Mouse (Mus musculus) heart, embryonic 16.5 days (tissue): Measurements from ENCODE around the gene Sfswap. TPM values are rescaled to one million over a fixed set of nuclear protein-coding genes. Genes with fewer than 3 reads are reported as not detected.
A peak's percentile ranks its signal among the peaks of the same experiment; 100 is the strongest.

ENCODE experiments used
- ATAC-seq: fragments of 200-750 bp; cut with Nextera tagmentation; replicated peaks from 2 replicates; pipeline ENCODE4 v1.8.0; 2017; ENCODE audit warnings: moderate number of reproducible peaks; ENCODE audit not compliant: insufficient read depth, low FRiP score; ENCODE audit errors: extremely low read depth
- H3K27ac ChIP-seq: fragments of 300-500 bp; sonication (generic); 2 replicates; pipeline ENCODE4 v1.5.1; 2014; ENCODE audit warnings: mild to moderate bottlenecking, low read length, control low read depth, moderate library complexity
- H3K27me3 ChIP-seq: fragments of 300-500 bp; sonication (generic); 2 replicates; pipeline ENCODE4 v1.6.1; 2014; ENCODE audit warnings: low read length, mixed read lengths; ENCODE audit not compliant: control insufficient read depth, insufficient read depth
- H3K36me3 ChIP-seq: fragments of 300-500 bp; sonication (generic); 2 replicates; pipeline ENCODE4 v1.6.1; 2014; ENCODE audit not compliant: control insufficient read depth, insufficient read depth
- H3K4me1 ChIP-seq: fragments of 300-500 bp; sonication (generic); 2 replicates; pipeline ENCODE4 v1.6.1; 2014; ENCODE audit warnings: low read length, mixed read lengths; ENCODE audit not compliant: control insufficient read depth, insufficient read depth
- H3K4me2 ChIP-seq: fragments of 300-500 bp; sonication (generic); 2 replicates; pipeline ENCODE4 v1.6.1; 2014; ENCODE audit warnings: low read depth, mild to moderate bottlenecking, control low read depth, low read length
- H3K4me3 ChIP-seq: fragments of 300-500 bp; sonication (generic); 2 replicates; pipeline ENCODE4 v1.5.1; 2014; ENCODE audit warnings: mild to moderate bottlenecking, control low read depth, low read length
- H3K9ac ChIP-seq: fragments of 300-500 bp; sonication (generic); 2 replicates; pipeline ENCODE4 v1.6.1; 2014; ENCODE audit warnings: low read length, control low read depth
- H3K9me3 ChIP-seq: fragments of 300-500 bp; sonication (generic); replicated peaks from 2 replicates; pipeline ENCODE4 v1.6.1; 2016; ENCODE audit warnings: low read length; ENCODE audit not compliant: control insufficient read depth
- WGBS: fragments of 180-500 bp; shearing (Covaris S2); extraction: QIAGEN DNeasy Blood & Tissue Kit; methylation state at CpG from one replicate; pipeline ENCODE4 v1.1.7; 2014; 5-methylcytosine and 5-hydroxymethylcytosine counted together
- polyA plus RNA-seq: library from polyadenylated mRNA; unstranded; fragments of >200 nt; fragmentation: Nextera tagmentation; extraction: Ambion mirVana; gene quantifications from 2 replicates; pipeline ENCODE4 v1.2.1, GENCODE M21; 2015

The Sfswap gene
- polyA plus RNA-seq, 1 experiment from 2014 or later, result 24.4 TPM

DNA sequence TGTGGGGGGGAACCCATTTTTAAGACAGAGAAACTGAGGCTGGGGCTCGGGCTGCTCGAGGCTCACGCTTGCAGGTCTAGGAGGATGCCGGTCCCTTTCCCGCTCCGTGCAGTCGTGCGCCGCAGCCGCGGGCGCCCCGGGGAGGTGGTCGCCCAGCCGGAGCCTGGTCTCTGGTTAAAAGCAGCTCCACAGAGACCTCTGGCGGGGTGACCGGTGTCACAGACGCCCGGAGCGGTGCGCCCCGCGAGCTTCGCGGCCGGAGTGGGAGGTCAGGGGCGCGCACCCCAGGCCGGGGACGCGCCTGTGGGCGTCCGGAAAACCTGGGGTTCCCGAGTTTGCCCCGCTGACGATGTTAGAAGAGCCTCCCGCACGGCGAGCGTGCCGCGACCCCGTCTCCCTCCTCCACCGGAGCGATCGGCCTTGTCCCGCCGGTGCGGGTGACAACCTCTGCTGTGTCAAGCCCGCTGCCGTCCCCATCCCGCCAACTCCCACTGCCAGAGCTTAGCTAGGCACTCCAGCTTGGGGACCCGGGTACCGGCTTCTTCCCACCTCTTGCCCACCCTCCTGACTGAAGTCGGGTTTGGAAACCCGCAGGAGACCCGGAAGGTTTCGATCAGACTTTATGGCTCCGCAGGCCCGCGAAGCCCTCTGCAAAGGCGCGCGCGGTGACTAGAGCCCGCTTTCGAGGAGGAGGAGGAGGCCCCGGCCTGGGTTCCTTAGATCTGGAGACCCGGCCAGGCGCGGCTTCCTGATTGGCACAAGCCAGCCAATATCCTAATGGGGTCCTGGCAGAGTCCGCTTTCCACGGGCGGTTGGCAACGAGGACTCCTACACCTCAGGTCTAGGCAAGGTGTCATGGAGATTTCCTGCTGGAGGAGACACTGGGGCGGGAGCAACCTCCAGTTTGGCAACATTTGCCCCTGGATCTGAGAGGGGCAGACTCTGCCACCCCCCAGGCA is 83.8 kb downstream of the Sfswap start:
- under 1% methylated on average over 76 of the region's 76 CpGs for WGBS
- H3K4me3 ChIP-seq, result peak overlapping the region; percentile 76
- H3K9ac ChIP-seq, result peak overlapping the region; percentile 70
- no peaks in the 10 kb centered on the region for H3K36me3 ChIP-seq
- ATAC-seq, result peak; percentile 6
- no peaks in the 10 kb centered on the region for H3K9me3 ChIP-seq
- peak overlapping the region; percentile 100 for H3K4me2 ChIP-seq
- peaks cover 16% of the 10 kb centered on the region for H3K4me1 ChIP-seq
- H3K27me3 ChIP-seq, result peaks cover 58% of the 10 kb centered on the region
- no peak overlapping the region for H3K27ac ChIP-seq

DNA sequence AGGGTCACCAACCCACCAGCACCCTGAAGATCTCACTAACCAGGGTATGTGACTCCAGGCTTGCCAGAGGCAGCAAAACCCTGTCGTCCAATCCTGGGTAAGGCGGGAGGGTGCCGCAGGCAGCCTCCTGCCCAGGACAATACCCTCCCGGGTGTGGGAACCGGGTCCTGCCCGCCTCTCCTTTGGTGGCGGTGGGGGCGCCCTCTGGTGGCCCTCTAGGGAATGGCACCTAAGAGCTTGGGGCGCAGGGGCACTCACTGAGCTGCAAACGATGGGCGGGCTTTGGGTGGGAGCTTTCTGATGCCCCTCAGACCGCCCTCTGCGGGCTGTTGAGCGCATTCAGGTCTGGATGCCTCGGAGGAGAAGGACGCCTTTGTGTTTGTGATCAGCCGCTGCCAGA is 85.0 kb downstream of the Sfswap start:
- H3K27me3 ChIP-seq, result peaks cover 50% of the 10 kb centered on the region
- ATAC-seq, result peak; percentile 11; the same call in 1 of the 2 replicates
- peak overlapping the region; percentile 100 for H3K4me2 ChIP-seq
- H3K9me3 ChIP-seq, result no peaks in the 10 kb centered on the region
- WGBS, result 1% methylated on average over 17 of the region's 17 CpGs
- H3K9ac ChIP-seq, result no peak overlapping the region
- H3K4me3 ChIP-seq, result peak overlapping the region; percentile 76
- no peaks in the 10 kb centered on the region for H3K36me3 ChIP-seq
- no peak overlapping the region for H3K27ac ChIP-seq
- H3K4me1 ChIP-seq, result peaks cover 16% of the 10 kb centered on the region

DNA sequence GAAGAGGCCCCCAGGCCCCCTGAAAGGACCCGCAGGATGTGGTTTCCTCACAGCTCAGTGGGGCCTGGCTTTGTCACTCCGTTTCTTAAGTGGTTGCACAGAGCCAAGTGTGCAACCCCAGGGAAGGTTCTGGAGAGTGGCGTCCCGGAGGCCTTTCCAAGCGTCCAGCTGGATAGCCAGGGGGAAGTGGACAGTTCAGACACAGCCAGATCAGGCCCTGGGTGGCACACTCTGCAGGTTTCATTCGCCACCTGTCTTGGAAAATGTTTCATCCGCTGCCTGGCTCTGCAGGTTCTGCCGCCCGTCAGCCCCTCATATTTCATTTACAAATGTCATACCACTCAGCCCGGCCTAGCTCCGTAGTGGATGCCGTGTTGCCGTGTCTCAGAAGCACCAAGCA is 85.5 kb downstream of the Sfswap start:
- no peak overlapping the region for H3K9ac ChIP-seq
- no peaks in the 10 kb centered on the region for H3K9me3 ChIP-seq
- peaks cover 16% of the 10 kb centered on the region for H3K4me1 ChIP-seq
- H3K27me3 ChIP-seq, result peaks cover 46% of the 10 kb centered on the region
- H3K27ac ChIP-seq, result no peak overlapping the region
- no peak overlapping the region; the same call in 1 of the 2 replicates for H3K4me3 ChIP-seq
- H3K36me3 ChIP-seq, result no peaks in the 10 kb centered on the region
- WGBS, result 66% methylated on average over 13 of the region's 13 CpGs
- peak overlapping the region; percentile 100 for H3K4me2 ChIP-seq
- no peak for ATAC-seq

DNA sequence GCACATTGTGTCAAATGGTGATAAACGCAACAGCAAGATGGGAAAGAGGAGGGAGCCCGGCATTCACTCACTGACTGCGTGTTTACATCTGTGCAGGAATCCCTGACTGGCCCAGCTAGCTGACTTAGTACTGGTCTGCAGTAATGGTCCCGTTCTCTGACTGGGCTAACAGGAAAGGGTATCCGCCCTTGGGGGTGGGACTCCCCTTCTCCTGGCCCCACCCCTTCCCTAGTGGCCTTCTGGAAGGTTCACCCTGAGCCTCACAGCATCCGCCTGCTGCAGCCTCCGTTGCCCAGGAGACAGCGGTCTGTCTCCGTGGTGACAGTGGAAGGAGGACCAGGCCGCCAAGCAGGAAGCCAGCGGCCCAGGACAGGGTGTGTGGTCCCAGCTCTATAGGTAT is 89.9 kb downstream of the Sfswap start:
- Histone ChIP-seq H3K27ac (no peak overlapping the region), H3K4me1 (peaks cover under 1% of the 10 kb centered on the region; the same call in 1 of the 2 replicates), H3K4me3 (no peak overlapping the region), H3K27me3 (peaks cover 15% of the 10 kb centered on the region), H3K4me2 (no peak overlapping the region), H3K9ac (no peak overlapping the region), H3K36me3 (no peaks in the 10 kb centered on the region), H3K9me3 (no peaks in the 10 kb centered on the region)
- ATAC-seq, result no peak
- WGBS, result 15% methylated on average over 11 of the region's 11 CpGs

DNA sequence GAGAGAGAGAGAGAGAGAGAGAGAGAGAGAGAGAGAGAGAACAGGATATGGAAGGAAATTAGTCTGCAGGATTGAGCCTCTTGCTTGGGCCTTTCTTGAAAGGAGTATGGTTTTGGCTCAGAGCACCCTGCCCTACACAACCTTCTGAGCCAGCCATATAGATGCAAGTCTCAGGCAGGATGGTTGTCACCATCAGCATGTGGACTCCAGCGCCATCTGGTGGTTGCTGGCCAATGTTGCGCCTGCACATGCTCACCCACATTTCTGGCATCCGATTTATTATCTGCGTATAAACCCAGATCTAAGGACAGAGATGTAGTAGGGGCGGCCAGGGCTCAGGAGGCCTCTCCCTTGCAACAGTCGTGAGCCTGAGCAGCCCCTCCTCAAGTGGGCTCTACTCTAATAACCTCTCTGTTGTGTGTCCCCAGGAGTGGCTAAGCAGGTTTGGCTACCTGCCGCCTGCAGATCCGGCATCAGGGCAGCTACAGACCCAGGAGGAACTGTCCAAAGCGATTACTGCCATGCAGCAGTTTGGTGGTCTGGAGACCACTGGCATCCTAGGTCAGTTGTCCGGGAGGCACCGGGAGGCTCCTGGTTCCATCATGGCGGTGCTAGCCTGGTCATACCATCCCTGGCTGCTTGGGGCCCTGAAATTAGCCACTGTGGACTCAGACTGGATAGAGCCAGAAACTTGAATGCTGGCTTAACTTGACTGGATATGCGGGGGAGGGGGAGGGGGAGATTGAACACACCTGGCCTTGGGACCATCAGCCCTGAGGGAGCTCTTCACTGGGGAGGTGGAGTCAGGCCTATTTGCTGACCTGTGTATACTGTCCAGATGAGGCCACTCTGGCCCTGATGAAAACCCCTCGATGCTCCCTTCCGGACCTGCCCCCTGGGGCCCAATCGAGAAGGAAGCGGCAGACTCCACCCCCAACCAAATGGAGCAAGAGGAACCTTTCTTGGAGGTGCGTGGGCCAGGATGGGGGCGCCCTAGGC is 93.4 kb downstream of the Sfswap start:
- ATAC-seq, result peak; percentile 50
- H3K9ac ChIP-seq, result no peak overlapping the region
- WGBS, result 32% methylated on average over 19 of the region's 19 CpGs

DNA sequence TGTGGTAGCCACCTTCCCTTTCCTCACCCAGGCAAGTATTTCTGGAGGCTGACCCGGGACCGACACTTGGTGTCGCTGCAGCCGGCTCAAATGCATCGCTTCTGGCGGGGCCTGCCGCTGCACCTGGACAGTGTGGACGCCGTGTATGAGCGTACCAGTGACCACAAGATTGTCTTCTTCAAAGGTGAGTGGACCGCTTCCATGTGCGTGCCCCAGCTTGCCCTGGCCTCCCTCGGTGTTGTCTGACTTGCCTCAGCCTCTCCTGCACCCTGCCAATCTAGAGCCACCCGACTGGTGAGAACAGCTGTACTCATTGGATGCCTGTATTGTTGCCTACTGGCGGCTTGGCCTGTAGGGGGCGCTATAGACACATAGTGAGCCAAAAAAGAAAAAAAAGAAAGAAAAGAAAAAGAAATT is 101.1 kb downstream of the Sfswap start:
- Histone ChIP-seq H3K9me3 (peaks cover 3% of the 10 kb centered on the region; the same call in 1 of the 2 replicates), H3K4me3 (no peak overlapping the region), H3K36me3 (no peaks in the 10 kb centered on the region), H3K27me3 (no peaks in the 10 kb centered on the region), H3K9ac (no peak overlapping the region), H3K27ac (no peak overlapping the region), H3K4me2 (no peak overlapping the region), H3K4me1 (no peaks in the 10 kb centered on the region)
- ATAC-seq, result no peak
- 39% methylated on average over 16 of the region's 16 CpGs for WGBS

More for the DNA sequence above, 93.4 kb downstream of the Sfswap start:
- no peak overlapping the region for H3K4me3 ChIP-seq
- no peak overlapping the region for H3K27ac ChIP-seq
- no peaks in the 10 kb centered on the region for H3K27me3 ChIP-seq
- no peaks in the 10 kb centered on the region for H3K4me1 ChIP-seq
- H3K36me3 ChIP-seq, result no peaks in the 10 kb centered on the region
- no peaks in the 10 kb centered on the region for H3K9me3 ChIP-seq
- no peak overlapping the region for H3K4me2 ChIP-seq

DNA sequence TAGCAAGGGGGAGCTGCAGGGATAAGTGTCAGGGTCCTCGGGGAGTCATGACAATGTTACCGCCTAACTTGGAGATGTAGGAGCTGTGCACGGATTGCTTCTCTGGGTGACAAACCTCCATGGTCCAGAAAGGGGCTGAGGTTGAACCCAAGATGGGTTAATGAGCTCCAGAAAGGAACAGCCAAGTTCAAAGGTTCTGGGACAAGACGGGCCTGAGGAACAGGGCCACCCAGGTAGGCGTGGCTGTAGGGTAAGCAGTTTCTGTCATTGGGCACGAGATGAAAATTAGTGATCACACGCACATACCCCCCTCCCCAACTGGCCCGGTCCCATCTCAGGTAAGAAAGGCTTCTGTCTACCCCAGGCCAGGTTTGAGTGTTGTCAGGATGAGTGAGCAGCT is 106.5 kb downstream of the Sfswap start:
- Histone ChIP-seq H3K36me3 (no peaks in the 10 kb centered on the region), H3K4me1 (no peaks in the 10 kb centered on the region), H3K27ac (no peak overlapping the region), H3K27me3 (no peaks in the 10 kb centered on the region), H3K4me3 (no peak overlapping the region), H3K9ac (no peak overlapping the region), H3K4me2 (no peak overlapping the region), H3K9me3 (no peaks in the 10 kb centered on the region)
- no peak for ATAC-seq
- WGBS, result 78% methylated on average over 8 of the region's 8 CpGs

DNA sequence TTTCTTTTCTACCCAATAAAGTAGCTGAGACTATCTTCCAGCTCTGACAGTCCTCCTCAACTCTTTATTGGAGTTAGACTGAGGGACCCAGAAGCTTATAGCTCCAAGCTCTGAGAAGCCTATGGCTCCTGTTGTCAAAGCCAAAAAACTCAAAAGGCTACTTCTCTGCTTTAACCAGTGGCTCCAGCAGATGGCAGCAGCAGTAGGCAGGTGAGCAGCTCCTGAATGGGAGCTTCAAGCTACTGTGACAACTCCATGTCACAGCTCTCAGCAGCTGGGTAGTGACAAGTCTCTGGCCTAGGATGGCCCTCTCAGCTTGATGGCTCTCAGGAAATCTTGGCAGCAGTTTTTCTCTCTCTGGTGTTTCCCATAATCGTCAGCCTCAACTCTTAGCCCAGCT is 110.0 kb downstream of the Sfswap start:
- peak; percentile 47; the same call in 1 of the 2 replicates for ATAC-seq
- Histone ChIP-seq H3K27ac (no peak overlapping the region), H3K9ac (no peak overlapping the region), H3K36me3 (no peaks in the 10 kb centered on the region), H3K9me3 (no peaks in the 10 kb centered on the region), H3K4me1 (no peaks in the 10 kb centered on the region), H3K27me3 (no peaks in the 10 kb centered on the region), H3K4me2 (no peak overlapping the region), H3K4me3 (no peak overlapping the region)
- WGBS, result 0% methylated on average over 1 of the region's 1 CpGs
